Mouse (Mus musculus) MEL (cell line): ENCODE results near the gene Nell2.

Experiments
- CHD2 ChIP-seq: IDR thresholded peaks from 2 replicates; pipeline ENCODE4 v1.6.1; 2011; ENCODE audit warnings: low read length, improper control_type of control experiment
- CTCF ChIP-seq, 3 experiments: IDR thresholded peaks in 2 of 3; conservative IDR thresholded peaks in 1 of 3; 2 replicates each; pipeline ENCODE4 v1.5.1; 2011 to 2012; ENCODE audit warnings: low read length in 3 of 3, low read depth in 2 of 3, mild to moderate bottlenecking in 2 of 3, improper control_type of control experiment in 1 of 3, inconsistent platforms in 1 of 3, mixed read lengths in 1 of 3, moderate library complexity in 1 of 3; ENCODE audit not compliant: control insufficient read depth in 1 of 3, insufficient read depth in 1 of 3, poor library complexity in 1 of 3, severe bottlenecking in 1 of 3
- EP300 ChIP-seq, 2 experiments: IDR thresholded peaks; 2 replicates each; pipeline ENCODE4 v1.6.1; 2011; ENCODE audit warnings: improper control_type of control experiment in 2 of 2, low read length in 2 of 2, low read depth in 1 of 2, mild to moderate bottlenecking in 1 of 2
- GATA1 ChIP-seq: IDR thresholded peaks from 2 replicates; pipeline ENCODE4 v1.6.1; 2011; ENCODE audit warnings: low read depth, low read length, improper control_type of control experiment
- HCFC1 ChIP-seq: IDR thresholded peaks from 2 replicates; pipeline ENCODE4 v1.6.1; 2012; ENCODE audit warnings: low read depth, mild to moderate bottlenecking, inconsistent platforms, low read length, improper control_type of control experiment, moderate library complexity
- MYB ChIP-seq: IDR thresholded peaks from 2 replicates; pipeline ENCODE4 v1.6.1; 2011; ENCODE audit warnings: mild to moderate bottlenecking, low read depth, low read length, improper control_type of control experiment
- MYC ChIP-seq: IDR thresholded peaks from 2 replicates; pipeline ENCODE4 v1.6.1; 2011; ENCODE audit warnings: low read depth, mild to moderate bottlenecking, low read length, improper control_type of control experiment, moderate library complexity
- NRF1 ChIP-seq: IDR thresholded peaks from 2 replicates; pipeline ENCODE4 v1.6.1; 2014; ENCODE audit warnings: low read depth, mild to moderate bottlenecking, inconsistent platforms, low read length, improper control_type of control experiment, moderate library complexity; ENCODE audit not compliant: poor library complexity, insufficient read depth, severe bottlenecking
- POLR2AphosphoS2 ChIP-seq: IDR thresholded peaks from 2 replicates; pipeline ENCODE4 v1.6.1; 2011; ENCODE audit warnings: low read length, improper control_type of control experiment
- RAD21 ChIP-seq: IDR thresholded peaks from 2 replicates; pipeline ENCODE4 v1.6.1; 2011; ENCODE audit warnings: mild to moderate bottlenecking, low read depth, low read length, improper control_type of control experiment
- TAL1 ChIP-seq: IDR thresholded peaks from 2 replicates; pipeline ENCODE4 v1.6.1; 2012; ENCODE audit warnings: mild to moderate bottlenecking, inconsistent platforms, low read length, moderate library complexity, mixed read lengths
- UBTF ChIP-seq: IDR thresholded peaks from 2 replicates; pipeline ENCODE4 v1.6.1; 2012; ENCODE audit warnings: low read depth, mild to moderate bottlenecking, inconsistent platforms, low read length, improper control_type of control experiment, moderate library complexity, borderline replicate concordance; ENCODE audit not compliant: insufficient read depth
- USF2 ChIP-seq, 2 experiments: IDR thresholded peaks; 2 replicates each; pipeline ENCODE4 v1.6.1; 2011 to 2012; ENCODE audit warnings: improper control_type of control experiment in 2 of 2, low read length in 2 of 2, borderline replicate concordance in 1 of 2, inconsistent platforms in 1 of 2, low read depth in 1 of 2, mild to moderate bottlenecking in 1 of 2; ENCODE audit not compliant: insufficient read depth in 1 of 2

GRCm38 (mm10) chr15:95368185-95368584 lies 160.2 kb downstream of the Nell2 start:
- TF ChIP-seq USF2 (IDR thresholded peaks at IDR 0.05; ENCODE audit: borderline replicate concordance in 1 of 2, insufficient read depth in 1 of 2, low read depth in 1 of 2, low read length in 2 of 2) (no peak), UBTF (no peak), CHD2 (no peak), CTCF (IDR thresholded peaks at IDR 0.05 in 2 of 3, conservative IDR thresholded peaks at IDR 0.05 in 1 of 3; ENCODE audit: control insufficient read depth in 1 of 3, insufficient read depth in 1 of 3, low read depth in 2 of 3, low read length in 3 of 3, poor library complexity in 1 of 3, severe bottlenecking in 1 of 3) (no peak), MYC (no peak), MYB (no peak), NRF1 (no peak), HCFC1 (no peak), EP300 (IDR thresholded peaks at IDR 0.05; ENCODE audit: low read depth in 1 of 2, low read length in 2 of 2) (no peak), GATA1 (no peak), POLR2AphosphoS2 (no peak), TAL1 (no peak), RAD21 (no peak)
